ENCODE assay signal across 19 mouse cellular contexts in the genomic region with DNA sequence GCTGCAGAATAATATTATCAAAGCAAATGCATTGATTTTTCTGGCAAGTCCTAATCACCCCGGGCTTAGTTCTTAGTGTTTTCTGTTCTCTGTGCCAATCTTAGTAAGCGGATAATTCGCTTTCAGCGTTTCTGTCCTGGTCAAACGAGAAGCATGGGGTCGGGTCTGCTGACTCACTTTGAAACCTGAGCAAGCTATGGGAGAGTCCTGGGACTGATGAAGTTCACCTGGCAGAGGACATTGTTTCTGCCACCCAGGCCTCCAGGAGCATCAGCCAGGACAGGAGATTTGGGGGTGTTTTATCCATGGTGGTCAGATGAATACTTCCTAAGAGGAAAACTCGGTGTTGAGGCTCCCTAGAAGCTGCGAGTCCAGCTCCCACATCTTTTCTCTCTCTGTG. TPM values are rescaled to one million over a fixed set of nuclear protein-coding genes. Genes with fewer than 3 reads are reported as not detected.
"Had no signal": no experiment of that assay in that cellular context is flagged by ENCODE, and none has a peak within 500 bp of the region (broad histone marks: within the 10 kb centered on the region; RNA-seq: fewer than 3 reads in every experiment).

No protein-coding gene starts in this region.

- ATAC-seq: hindbrain, postnatal 0 days; intestine, embryonic 16.5 days had no signal

- DNase-seq: gastrocnemius, adult 2 months; gastrocnemius, postnatal 10 days; gastrocnemius, postnatal 25 days; heart, postnatal 14 days; heart, postnatal 36 days; kidney, adult 11 months; kidney, adult 2 months; kidney, adult 9 months; kidney, postnatal 14 days; kidney, postnatal 36 days; layer of hippocampus, adult 9-11 months; layer of hippocampus, postnatal 36 days; left cerebral cortex, postnatal 4 days; liver; liver, embryonic 13.5 days had no signal

RNA-seq across cellular contexts. Expression of gene Bend6, which starts 4.0 kb away (rescaled TPM):
- total RNA-seq: granulocyte monocyte progenitor cell, adult 5-6 weeks; hematopoietic stem cell, adult 5-6 weeks had no signal
